Mouse (Mus musculus): ENCODE measurements around the gene Ak7. TPM values are rescaled to one million over a fixed set of nuclear protein-coding genes. Genes with fewer than 3 reads are reported as not detected.

Gene Ak7
- total and polyA plus RNA-seq, 2 experiments: 0.09 TPM; not detected in 1

GRCm38 (mm10) chr12:105685001-105685691 is 20.6 kb upstream of the Ak7 start, which contains the start of gene Atg2b:
TSS of gene Atg2b (minus strand) at chr12:105685211.
- H3K79me2 ChIP-seq (ENCODE audit: control insufficient read depth, insufficient read depth, low read length): peaks cover 25% of the 10 kb centered on the region; the same call in 1 of the 2 replicates
- DNase-seq (ENCODE audit: extremely low read depth, low read depth, low spot score): peak; percentile 87
- no peak for TF ChIP-seq CTCF (IDR thresholded peaks at IDR 0.05; ENCODE audit: low read depth, low read length)
- peak; percentile 55 for TF ChIP-seq POLR2A (IDR thresholded peaks at IDR 0.05; ENCODE audit: extremely low read depth, insufficient read depth, low read length)
- no peaks in the 10 kb centered on the region for H3K27me3 ChIP-seq (ENCODE audit: control insufficient read depth, insufficient read depth, low read length)
- WGBS: 1% methylated on average over 72 of the region's 73 CpGs
- H3K9ac ChIP-seq (ENCODE audit: low read depth, low read length): peak within 1 kb of the TSS; percentile 96
- no peaks in the 10 kb centered on the region for H3K36me3 ChIP-seq (ENCODE audit: control insufficient read depth, insufficient read depth, low read length)
- H3K27ac ChIP-seq (replicated peaks; ENCODE audit: insufficient read depth, low read depth, low read length): peak within 1 kb of the TSS; percentile 88
- H3K4me1 ChIP-seq (ENCODE audit: control insufficient read depth, insufficient read depth, low read length): peaks cover 9% of the 10 kb centered on the region
- H3K4me3 ChIP-seq (ENCODE audit: insufficient read depth, low read depth, low read length): peak within 1 kb of the TSS; percentile 96

- Histone ChIP-seq H3K4me1 (ENCODE audit: control insufficient read depth, insufficient read depth, low read length) (peaks cover 9% of the 10 kb centered on the region), H3K9ac (ENCODE audit: low read depth, low read length) (no peak overlapping the region)
Observed at GRCm38 (mm10) chr12:105686791-105687190, 19.0 kb upstream of the Ak7 start.

GRCm38 (mm10) chr12:105687416-105687815 is 18.4 kb upstream of the Ak7 start:
- no peak overlapping the region for H3K9ac ChIP-seq (ENCODE audit: low read depth, low read length)
- H3K4me3 ChIP-seq (ENCODE audit: insufficient read depth, low read depth, low read length): no peak overlapping the region
- H3K4me1 ChIP-seq (ENCODE audit: control insufficient read depth, insufficient read depth, low read length): peaks cover 9% of the 10 kb centered on the region
- no peak for TF ChIP-seq CTCF (IDR thresholded peaks at IDR 0.05; ENCODE audit: low read depth, low read length)
- TF ChIP-seq POLR2A (IDR thresholded peaks at IDR 0.05; ENCODE audit: extremely low read depth, insufficient read depth, low read length): no peak
- H3K36me3 ChIP-seq (ENCODE audit: control insufficient read depth, insufficient read depth, low read length): no peaks in the 10 kb centered on the region; the same call in 1 of the 2 replicates
- WGBS: 31% methylated on average over 4 of the region's 4 CpGs
- peak; percentile 78 for DNase-seq (ENCODE audit: extremely low read depth, low read depth, low spot score)
- peaks cover 19% of the 10 kb centered on the region; the same call in 1 of the 2 replicates for H3K79me2 ChIP-seq (ENCODE audit: control insufficient read depth, insufficient read depth, low read length)
- H3K27me3 ChIP-seq (ENCODE audit: control insufficient read depth, insufficient read depth, low read length): no peaks in the 10 kb centered on the region
- no peak overlapping the region for H3K27ac ChIP-seq (replicated peaks; ENCODE audit: insufficient read depth, low read depth, low read length)

More at GRCm38 (mm10) chr12:105686791-105687190, 19.0 kb upstream of the Ak7 start:
- Histone ChIP-seq H3K36me3 (ENCODE audit: control insufficient read depth, insufficient read depth, low read length) (no peaks in the 10 kb centered on the region; the same call in 1 of the 2 replicates), H3K79me2 (ENCODE audit: control insufficient read depth, insufficient read depth, low read length) (peaks cover 23% of the 10 kb centered on the region; the same call in 1 of the 2 replicates), H3K27ac (replicated peaks; ENCODE audit: insufficient read depth, low read depth, low read length) (no peak overlapping the region), H3K27me3 (ENCODE audit: control insufficient read depth, insufficient read depth, low read length) (no peaks in the 10 kb centered on the region), H3K4me3 (ENCODE audit: insufficient read depth, low read depth, low read length) (no peak overlapping the region)
- 75% methylated on average over 3 of the region's 3 CpGs for WGBS
- DNase-seq (ENCODE audit: extremely low read depth, low read depth, low spot score): peak; percentile 63
- no peak for TF ChIP-seq POLR2A (IDR thresholded peaks at IDR 0.05; ENCODE audit: extremely low read depth, insufficient read depth, low read length)
- no peak for TF ChIP-seq CTCF (IDR thresholded peaks at IDR 0.05; ENCODE audit: low read depth, low read length)

GRCm38 (mm10) chr12:105688546-105688945 is 17.2 kb upstream of the Ak7 start:
- Histone ChIP-seq H3K9ac (ENCODE audit: low read depth, low read length) (no peak overlapping the region), H3K4me3 (ENCODE audit: insufficient read depth, low read depth, low read length) (no peak overlapping the region), H3K27ac (replicated peaks; ENCODE audit: insufficient read depth, low read depth, low read length) (no peak overlapping the region), H3K4me1 (ENCODE audit: control insufficient read depth, insufficient read depth, low read length) (peaks cover 6% of the 10 kb centered on the region), H3K36me3 (ENCODE audit: control insufficient read depth, insufficient read depth, low read length) (no peaks in the 10 kb centered on the region; the same call in 1 of the 2 replicates), H3K27me3 (ENCODE audit: control insufficient read depth, insufficient read depth, low read length) (no peaks in the 10 kb centered on the region), H3K79me2 (ENCODE audit: control insufficient read depth, insufficient read depth, low read length) (peaks cover 15% of the 10 kb centered on the region; the same call in 1 of the 2 replicates)
- DNase-seq (ENCODE audit: extremely low read depth, low read depth, low spot score): peak; percentile 78
- peak; percentile 17; the same call in 1 of the 2 replicates for TF ChIP-seq CTCF (IDR thresholded peaks at IDR 0.05; ENCODE audit: low read depth, low read length)
- TF ChIP-seq POLR2A (IDR thresholded peaks at IDR 0.05; ENCODE audit: extremely low read depth, insufficient read depth, low read length): no peak
- WGBS: 67% methylated on average over 4 of the region's 4 CpGs

- TF ChIP-seq CTCF (IDR thresholded peaks at IDR 0.05; ENCODE audit: low read depth, low read length) (no peak), POLR2A (IDR thresholded peaks at IDR 0.05; ENCODE audit: extremely low read depth, insufficient read depth, low read length) (no peak)
- H3K36me3 ChIP-seq (ENCODE audit: control insufficient read depth, insufficient read depth, low read length): no peaks in the 10 kb centered on the region; the same call in 1 of the 2 replicates
- H3K9ac ChIP-seq (ENCODE audit: low read depth, low read length): no peak overlapping the region
- 76% methylated on average over 13 of the region's 13 CpGs for WGBS
- H3K27me3 ChIP-seq (ENCODE audit: control insufficient read depth, insufficient read depth, low read length): no peaks in the 10 kb centered on the region
- DNase-seq (ENCODE audit: extremely low read depth, low read depth, low spot score): no peak
- peaks cover 6% of the 10 kb centered on the region for H3K4me1 ChIP-seq (ENCODE audit: control insufficient read depth, insufficient read depth, low read length)
- no peak overlapping the region for H3K27ac ChIP-seq (replicated peaks; ENCODE audit: insufficient read depth, low read depth, low read length)
- H3K79me2 ChIP-seq (ENCODE audit: control insufficient read depth, insufficient read depth, low read length): peaks cover 15% of the 10 kb centered on the region; the same call in 1 of the 2 replicates
- H3K4me3 ChIP-seq (ENCODE audit: insufficient read depth, low read depth, low read length): no peak overlapping the region
Observed at GRCm38 (mm10) chr12:105689435-105689834, 16.3 kb upstream of the Ak7 start.

- Histone ChIP-seq H3K27ac (replicated peaks; ENCODE audit: insufficient read depth, low read depth, low read length) (no peak overlapping the region), H3K27me3 (ENCODE audit: control insufficient read depth, insufficient read depth, low read length) (no peaks in the 10 kb centered on the region), H3K36me3 (ENCODE audit: control insufficient read depth, insufficient read depth, low read length) (no peaks in the 10 kb centered on the region; the same call in 1 of the 2 replicates), H3K4me1 (ENCODE audit: control insufficient read depth, insufficient read depth, low read length) (no peaks in the 10 kb centered on the region), H3K9ac (ENCODE audit: low read depth, low read length) (no peak overlapping the region), H3K79me2 (ENCODE audit: control insufficient read depth, insufficient read depth, low read length) (peaks cover 10% of the 10 kb centered on the region; the same call in 1 of the 2 replicates), H3K4me3 (ENCODE audit: insufficient read depth, low read depth, low read length) (no peak overlapping the region)
- 81% methylated on average over 2 of the region's 2 CpGs for WGBS
- TF ChIP-seq CTCF (IDR thresholded peaks at IDR 0.05; ENCODE audit: low read depth, low read length) (no peak), POLR2A (IDR thresholded peaks at IDR 0.05; ENCODE audit: extremely low read depth, insufficient read depth, low read length) (no peak)
- DNase-seq (ENCODE audit: extremely low read depth, low read depth, low spot score): no peak
Observed at GRCm38 (mm10) chr12:105694021-105694420, 11.8 kb upstream of the Ak7 start.

Measured in liver, adult 2 months (tissue).